Mouse (Mus musculus): ENCODE data around the gene Mybbp1a. TPM values are rescaled to one million over a fixed set of nuclear protein-coding genes. Genes with fewer than 3 reads are reported as not detected.

The Mybbp1a gene
- polyA plus RNA-seq (2012; fragmentation: generic; extraction: Trizol): 100 to 1,000 TPM in 1 of 2 experiments, 10 to 100 TPM in 1; 97.3 to 256 TPM

DNA sequence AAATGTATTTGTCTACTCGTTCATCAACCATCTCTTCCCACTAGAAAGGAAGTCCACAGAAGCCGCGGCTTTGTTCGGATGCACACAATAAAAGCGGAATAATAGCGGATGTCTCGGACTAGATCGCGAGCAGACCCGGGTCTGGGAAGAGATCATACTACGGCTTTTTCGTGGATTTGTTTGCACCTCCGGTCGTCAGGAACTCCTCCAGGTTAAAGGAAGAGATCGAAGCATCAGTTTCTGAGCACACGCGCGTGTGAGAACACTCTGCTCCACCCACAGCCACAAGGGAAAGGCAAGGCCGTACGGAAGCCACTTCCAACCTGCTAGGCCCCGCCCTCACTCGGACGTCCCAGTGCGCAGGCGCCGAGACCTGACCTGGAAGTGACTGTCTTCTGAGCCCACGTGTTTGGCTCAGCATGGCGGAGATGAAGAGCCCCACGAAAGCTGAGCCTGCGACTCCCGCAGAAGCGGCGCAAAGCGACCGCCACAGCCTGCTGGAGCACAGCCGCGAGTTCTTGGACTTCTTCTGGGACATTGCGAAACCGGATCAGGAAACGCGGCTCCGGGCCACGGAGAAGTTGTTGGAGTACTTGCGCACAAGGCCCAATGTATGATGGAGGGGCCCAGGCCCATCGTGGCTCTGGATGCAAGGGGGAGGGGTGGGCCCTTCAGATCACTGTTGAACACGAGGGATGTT, at the start of gene Mybbp1a:
Gene Mybbp1a, plus strand, starts transcription at position 391 of the 700 bp plus-strand sequence.

GRCm38 (mm10) chr11:72411093-72411921, 29.8 kb upstream of the Mybbp1a start, which contains the start of gene Smtnl2:
Smtnl2 (minus strand) TSS chr11:72411713.

GRCm38 (mm10) chr11:72434963-72435693, 6.0 kb upstream of the Mybbp1a start, which contains the start of gene Ggt6:
Ggt6 (plus strand) TSS chr11:72435526.

DNA sequence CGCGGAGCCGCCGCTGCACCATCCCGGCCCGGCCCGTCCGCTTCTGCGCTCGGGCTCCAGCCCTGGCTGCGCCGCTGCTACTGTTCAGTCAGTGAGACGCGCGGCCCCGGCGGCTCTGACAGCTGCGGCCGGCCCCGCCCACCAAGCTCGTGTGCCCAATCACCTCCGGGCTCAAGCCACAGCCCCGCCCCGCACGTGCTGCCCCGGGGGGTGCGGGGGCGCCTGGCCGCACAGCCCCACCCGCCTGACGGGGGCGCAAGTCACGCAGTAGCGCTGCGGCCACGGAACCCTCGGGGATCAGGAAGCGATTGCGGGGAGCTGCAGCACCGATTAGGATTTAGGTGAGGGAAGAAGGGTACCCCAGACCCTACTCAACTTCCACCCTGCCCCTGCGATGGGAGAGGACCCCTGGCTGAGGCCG, 48.7 kb downstream of the Mybbp1a start, which contains the start of gene Spns2:
Gene Spns2, minus strand, starts transcription at position 24 of the 421 bp plus-strand sequence.

Other genes with a start within 250 kb of the Mybbp1a start
- gene Gm43951, start 234.5 kb upstream of the Mybbp1a start, polyA plus RNA-seq (2012; fragmentation: generic; extraction: Trizol): under 1 TPM; 0.02 to 0.51 TPM
- 1 to 10 TPM in 1 of 2 experiments, under 1 TPM in 1; 0.66 to 5.7 TPM for gene 4933427D14Rik, start 233.9 kb upstream of the Mybbp1a start, polyA plus RNA-seq (2012; fragmentation: generic; extraction: Trizol)
- gene Txndc17, start 233.8 kb upstream of the Mybbp1a start, polyA plus RNA-seq (2012; fragmentation: generic; extraction: Trizol): 100 to 1,000 TPM in 1 of 2 experiments, 10 to 100 TPM in 1; 33.7 to 153 TPM
- 10 to 100 TPM in 1 of 2 experiments, 1 to 10 TPM in 1; 3.2 to 18.8 TPM for gene Med31, start 225.8 kb upstream of the Mybbp1a start, polyA plus RNA-seq (2012; fragmentation: generic; extraction: Trizol)
- gene Slc13a5, start 174.1 kb upstream of the Mybbp1a start, polyA plus RNA-seq (2012; fragmentation: generic; extraction: Trizol): not detected
- gene Xaf1, start 139.7 kb upstream of the Mybbp1a start, polyA plus RNA-seq (2012; fragmentation: generic; extraction: Trizol): 10 to 100 TPM in 1 of 2 experiments, 1 to 10 TPM in 1; 2.1 to 28.9 TPM
- gene Fbxo39, start 126.9 kb upstream of the Mybbp1a start, polyA plus RNA-seq (2012; fragmentation: generic; extraction: Trizol): not detected
- not detected for gene Tekt1, start 78.9 kb upstream of the Mybbp1a start, polyA plus RNA-seq (2012; fragmentation: generic; extraction: Trizol)
- gene Smtnl2, start 29.6 kb upstream of the Mybbp1a start, polyA plus RNA-seq (2012; fragmentation: generic; extraction: Trizol): under 1 TPM; 0.01 to 0.06 TPM
- gene Ggt6, start 5.8 kb upstream of the Mybbp1a start, polyA plus RNA-seq (2012; fragmentation: generic; extraction: Trizol): under 1 TPM in 1 of 2 experiments, not detected in 1; 0.15 TPM
- under 1 TPM; 0.07 to 0.46 TPM for gene Spns2, start 48.5 kb downstream of the Mybbp1a start, polyA plus RNA-seq (2012; fragmentation: generic; extraction: Trizol)
- gene Spns3, start 109.2 kb downstream of the Mybbp1a start, polyA plus RNA-seq (2012; fragmentation: generic; extraction: Trizol): under 1 TPM; 0.22 to 0.59 TPM
- gene Ube2g1, start 165.9 kb downstream of the Mybbp1a start, polyA plus RNA-seq (2012; fragmentation: generic; extraction: Trizol): 1 to 10 TPM; 1.1 to 7.1 TPM
- 10 to 100 TPM in 1 of 2 experiments, 1 to 10 TPM in 1; 1.8 to 18.4 TPM for gene Ankfy1, start 248.7 kb downstream of the Mybbp1a start, polyA plus RNA-seq (2012; fragmentation: generic; extraction: Trizol)

Measured in C3H10T1/2 (cell line).